Mouse (Mus musculus): ENCODE data around the gene Brwd1.
"Not testable (repeated sequence)": the region's sequence is repeated elsewhere in the genome, so short reads cannot be mapped to it uniquely, and the experiment has no call there.

The Brwd1 gene

GRCm38 (mm10) chr16:96082301-96083178, at the start of gene Brwd1:
Gene Brwd1 (minus strand): TSS chr16:96082526.
- DNase-seq = peak; percentile 89 to 94

- no peak for DNase-seq
Measured at GRCm38 (mm10) chr16:96128466-96128865, 46.1 kb upstream of the Brwd1 start.

DNA sequence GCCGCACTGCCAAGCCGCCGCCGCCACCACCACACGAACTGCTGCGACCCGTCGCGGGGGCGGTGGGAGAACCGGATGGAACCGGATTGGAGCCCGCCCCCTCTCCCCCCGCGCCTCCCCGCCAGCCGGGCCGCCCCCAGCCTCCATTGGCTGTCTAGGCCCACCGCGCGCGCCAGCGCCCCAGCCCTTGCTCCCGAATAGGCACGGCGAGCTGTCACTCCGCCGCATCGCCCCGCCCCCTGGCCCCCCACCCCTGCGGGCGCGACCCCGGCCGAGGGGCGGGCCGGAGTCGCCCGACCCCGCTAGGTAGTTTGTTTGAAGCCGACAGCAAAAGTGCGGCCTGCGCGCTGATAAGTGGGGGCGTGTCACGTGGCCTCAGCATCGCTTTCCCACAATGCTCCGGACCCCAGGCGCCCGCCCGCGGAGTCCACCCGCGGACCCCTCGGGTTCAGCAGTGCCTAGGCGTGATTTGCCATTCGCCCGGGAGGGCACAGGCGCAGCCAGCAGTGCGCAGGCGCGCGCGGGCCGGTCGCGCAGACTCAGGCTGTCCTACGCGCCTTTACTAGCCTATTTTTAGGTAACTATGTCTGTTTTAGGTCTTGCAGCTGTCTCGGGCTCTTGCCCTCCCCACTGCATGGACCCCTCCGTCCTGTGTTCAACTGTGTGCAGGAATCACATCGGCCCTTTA, 45.5 kb upstream of the Brwd1 start, which contains the start of gene Hmgn1:
Gene Hmgn1 (minus strand): TSS at position 73 of the 688 bp plus-strand sequence.
- DNase-seq = peak; percentile 94

GRCm38 (mm10) chr16:96127288-96127656, 44.9 kb upstream of the Brwd1 start:
- DNase-seq = no peak

GRCm38 (mm10) chr16:96126684-96127171, 44.4 kb upstream of the Brwd1 start:
- DNase-seq = peak; percentile 24 to 48

- no peak for DNase-seq
Measured at GRCm38 (mm10) chr16:96120022-96120623, 37.8 kb upstream of the Brwd1 start.

- DNase-seq = no peak
Measured at GRCm38 (mm10) chr16:96114729-96115128, 32.4 kb upstream of the Brwd1 start.

DNA sequence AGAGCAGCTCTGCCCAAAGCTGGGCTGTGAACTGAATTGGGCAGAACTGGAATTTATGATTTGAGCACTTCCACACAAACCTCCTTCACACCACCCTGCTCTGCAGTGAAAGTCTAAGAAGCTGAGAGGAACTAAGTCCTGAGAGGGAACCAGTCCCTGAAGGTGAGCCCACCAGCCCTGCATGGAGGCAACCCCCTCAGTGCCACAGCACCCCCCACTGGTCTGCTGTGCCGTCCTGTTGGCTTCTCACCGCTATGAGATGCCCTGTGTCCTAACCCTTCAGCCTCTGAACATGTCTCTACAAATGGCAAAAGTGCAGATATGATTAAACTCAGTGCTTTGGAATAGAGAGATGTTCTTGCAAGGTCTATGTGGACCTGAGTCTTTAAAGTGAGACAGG, 30.4 kb upstream of the Brwd1 start:
- DNase-seq = no peak

GRCm38 (mm10) chr16:96110655-96111345, 28.5 kb upstream of the Brwd1 start:
- no peak for DNase-seq

DNA sequence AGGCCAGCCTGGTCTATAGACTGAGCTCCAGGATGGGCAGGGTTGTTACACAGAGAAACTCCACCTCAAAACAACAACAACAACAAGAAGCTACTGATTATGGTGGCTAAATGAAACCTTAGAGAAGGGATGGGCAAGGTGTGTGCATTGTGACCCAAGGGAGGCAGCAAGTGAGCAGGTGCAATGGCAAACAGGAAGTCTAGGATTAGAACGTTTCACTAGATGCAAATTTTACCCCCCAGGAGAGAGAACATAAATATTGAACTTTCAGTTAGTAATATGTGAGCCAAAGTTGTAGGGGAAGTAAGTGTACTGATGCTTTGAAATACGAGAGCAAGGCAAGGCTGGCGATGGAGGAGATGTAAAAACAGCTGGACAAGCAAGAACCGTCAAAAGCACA, 27.3 kb upstream of the Brwd1 start:
- DNase-seq = no peak

DNA sequence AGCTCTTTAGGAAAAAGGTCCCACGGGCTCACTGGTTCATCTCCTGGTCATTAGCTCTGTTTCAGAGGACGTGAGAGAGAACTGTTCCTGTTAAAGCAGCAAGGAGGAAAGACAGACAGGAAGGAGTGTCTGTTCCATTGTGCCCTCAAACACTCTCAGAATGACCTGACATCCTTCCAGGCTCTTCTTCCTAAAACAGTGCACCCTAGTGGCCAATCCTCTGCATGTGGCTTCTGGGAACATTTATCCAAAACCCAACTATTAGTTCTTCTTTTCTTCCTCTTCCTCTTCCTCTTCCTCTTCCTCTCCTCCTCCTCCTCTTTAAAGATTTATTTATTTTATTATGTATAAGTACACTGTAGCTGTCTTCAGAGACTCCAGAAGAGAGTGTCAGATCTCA, 20.7 kb upstream of the Brwd1 start:
- peak in 1 of 2 experiments; percentile 26 for DNase-seq

DNA sequence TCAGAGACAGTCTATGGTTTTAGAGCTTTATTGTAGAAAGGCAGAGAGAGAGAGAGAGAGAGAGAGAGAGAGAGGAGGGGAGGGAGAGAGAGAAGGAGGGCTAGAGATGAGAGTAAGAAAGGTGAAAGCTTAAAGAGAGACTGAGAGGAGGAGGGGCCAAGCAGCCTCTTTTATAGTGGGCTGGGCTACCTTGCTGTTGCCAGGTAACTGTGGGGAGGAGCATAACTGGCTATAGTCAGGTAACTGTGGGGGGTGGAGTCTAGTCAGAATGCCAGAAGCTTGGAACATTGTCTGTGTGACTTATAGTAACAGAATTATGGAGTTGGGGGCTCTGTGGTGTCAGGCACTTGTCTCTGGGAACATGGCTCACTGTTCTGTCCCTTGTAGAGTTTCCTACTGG, 15.5 kb upstream of the Brwd1 start:
- not testable (repeated sequence) for DNase-seq

DNA sequence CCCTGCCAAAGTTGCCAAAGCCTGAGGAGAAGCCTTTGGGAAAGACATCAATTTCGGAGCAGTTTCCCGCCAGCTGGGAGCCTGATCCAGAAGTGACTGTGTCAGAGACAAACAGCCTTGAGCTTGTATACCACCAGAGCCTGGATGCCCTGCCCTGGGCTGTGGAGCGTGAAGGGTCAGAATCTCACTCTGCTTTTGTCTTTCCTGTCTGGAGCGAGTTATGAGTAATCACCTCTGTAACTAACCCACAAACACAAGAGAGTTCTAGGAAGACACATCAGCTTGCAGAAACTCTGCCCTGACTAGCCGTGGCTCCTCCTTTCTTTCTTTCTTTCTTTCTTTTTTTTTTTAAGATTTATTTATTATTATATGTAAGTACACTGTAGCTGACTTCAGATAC, 13.6 kb upstream of the Brwd1 start:
- DNase-seq = no peak

- no peak for DNase-seq
Measured at GRCm38 (mm10) chr16:96091515-96092504, 9.5 kb upstream of the Brwd1 start.

DNA sequence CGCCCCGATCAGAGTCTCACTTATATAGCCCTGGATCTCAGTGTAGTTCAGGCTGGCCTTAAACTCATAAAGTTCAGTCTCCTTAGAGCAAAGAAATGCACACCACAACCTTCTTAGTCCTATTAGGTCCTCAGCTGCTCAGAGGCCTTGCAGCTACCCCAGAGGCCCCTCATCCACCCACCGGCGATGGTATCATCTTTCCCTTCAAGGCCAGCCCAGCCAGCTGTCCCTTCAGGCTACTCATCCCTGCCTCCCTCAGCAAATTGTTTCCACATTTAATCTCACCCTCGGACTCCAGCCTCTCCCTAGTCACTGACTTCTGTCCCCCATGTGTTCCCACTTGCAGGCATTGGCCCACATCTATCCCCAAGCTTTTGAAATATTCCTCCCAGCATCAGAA, 5.8 kb upstream of the Brwd1 start:
- DNase-seq = no peak

GRCm38 (mm10) chr16:96087436-96087835, 5.1 kb upstream of the Brwd1 start:
- no peak for DNase-seq

GRCm38 (mm10) chr16:96087001-96087400, 4.7 kb upstream of the Brwd1 start:
- DNase-seq = no peak

GRCm38 (mm10) chr16:96085597-96085996, 3.3 kb upstream of the Brwd1 start:
- no peak for DNase-seq

- DNase-seq = peak in 1 of 2 experiments; percentile 38
Measured at GRCm38 (mm10) chr16:96083179-96083646, 887 bp upstream of the Brwd1 start.

- DNase-seq = peak in 1 of 2 experiments; percentile 74
Measured at GRCm38 (mm10) chr16:96081742-96082241, 534 bp downstream of the Brwd1 start.

DNA sequence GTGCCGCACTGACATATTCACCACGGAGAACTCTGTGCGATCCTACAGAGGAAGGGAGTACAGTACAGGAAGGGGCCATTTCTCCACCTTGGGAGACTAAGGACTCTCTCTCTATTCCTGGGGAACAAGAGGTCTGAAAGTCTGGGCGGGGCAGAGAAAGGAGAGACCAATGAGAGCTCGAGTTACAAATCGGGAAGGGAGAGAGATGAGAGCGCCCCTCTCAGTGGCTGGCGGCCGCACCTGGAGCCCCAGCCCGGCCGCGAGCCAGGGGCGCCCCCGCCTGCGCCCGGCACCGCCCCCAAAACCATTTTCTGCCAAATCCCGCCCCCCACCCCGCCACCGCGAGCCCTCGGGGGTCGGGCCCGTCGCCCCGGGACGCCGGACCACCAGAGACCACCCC, 995 bp downstream of the Brwd1 start:
- DNase-seq = peak; percentile 84 to 95
